Mouse (Mus musculus) liver, embryonic 11.5 days (tissue): Measurements from ENCODE around the gene 1810009A15Rik. TPM values are rescaled to one million over a fixed set of nuclear protein-coding genes. Genes with fewer than 3 reads are reported as not detected.
A peak's percentile ranks its signal among the peaks of the same experiment; 100 is the strongest.

ENCODE experiments used
- ATAC-seq: fragments of 200-750 bp; cut with Nextera tagmentation; replicated peaks from 2 replicates; pipeline ENCODE4 v1.8.0; 2017; ENCODE audit warnings: moderate number of reproducible peaks, mild to moderate bottlenecking, moderate TSS enrichment, moderate library complexity; ENCODE audit not compliant: low FRiP score
- DNase-seq: peaks from one replicate; pipeline ENCODE4 v3.0.0-alpha.2; 2017; ENCODE audit warnings: low spot score
- H3K27ac ChIP-seq: fragments of 300-500 bp; sonication (generic); 2 replicates; pipeline ENCODE4 v1.5.1; 2014; ENCODE audit warnings: mild to moderate bottlenecking, low read depth, low read length, control low read depth
- H3K27me3 ChIP-seq: fragments of 300-500 bp; sonication (generic); replicated peaks from 2 replicates; pipeline ENCODE4 v1.6.1; 2014; ENCODE audit warnings: low read length, mixed read lengths; ENCODE audit not compliant: control insufficient read depth, insufficient read depth
- H3K36me3 ChIP-seq: fragments of 300-500 bp; sonication (generic); 2 replicates; pipeline ENCODE4 v1.6.1; 2014; ENCODE audit warnings: mild to moderate bottlenecking, low read length, moderate library complexity, mixed read lengths; ENCODE audit not compliant: control insufficient read depth, insufficient read depth
- H3K4me1 ChIP-seq: fragments of 300-500 bp; sonication (generic); replicated peaks from 2 replicates; pipeline ENCODE4 v1.6.1; 2014; ENCODE audit warnings: low read length, mixed read lengths; ENCODE audit not compliant: control insufficient read depth, insufficient read depth
- H3K4me2 ChIP-seq: fragments of 300-500 bp; sonication (generic); 2 replicates; pipeline ENCODE4 v1.6.1; 2014; ENCODE audit warnings: mild to moderate bottlenecking, control low read depth, moderate library complexity
- H3K4me3 ChIP-seq: fragments of 300-500 bp; sonication (generic); 2 replicates; pipeline ENCODE4 v1.5.1; 2014; ENCODE audit warnings: low read depth, low read length, control low read depth
- H3K9ac ChIP-seq: fragments of 300-500 bp; sonication (generic); 2 replicates; pipeline ENCODE4 v1.6.1; 2014; ENCODE audit warnings: low read depth, low read length, control low read depth
- H3K9me3 ChIP-seq: fragments of 300-500 bp; sonication (generic); 2 replicates; pipeline ENCODE4 v1.6.1; 2016; ENCODE audit warnings: low read length, inconsistent platforms, mixed read lengths; ENCODE audit not compliant: control insufficient read depth
- WGBS: fragments of 180-500 bp; shearing (Covaris S2); extraction: QIAGEN DNeasy Blood & Tissue Kit; methylation state at CpG from one replicate; pipeline ENCODE4 v1.1.7; 2014; 5-methylcytosine and 5-hydroxymethylcytosine counted together
- polyA plus RNA-seq: library from polyadenylated mRNA; unstranded; fragments of >200 nt; fragmentation: Nextera tagmentation; extraction: Ambion mirVana; gene quantifications from 2 replicates; pipeline ENCODE4 v1.2.1, GENCODE M21; 2014

Gene 1810009A15Rik
- polyA plus RNA-seq, 1 experiment from 2014 or later = 171 TPM

DNA sequence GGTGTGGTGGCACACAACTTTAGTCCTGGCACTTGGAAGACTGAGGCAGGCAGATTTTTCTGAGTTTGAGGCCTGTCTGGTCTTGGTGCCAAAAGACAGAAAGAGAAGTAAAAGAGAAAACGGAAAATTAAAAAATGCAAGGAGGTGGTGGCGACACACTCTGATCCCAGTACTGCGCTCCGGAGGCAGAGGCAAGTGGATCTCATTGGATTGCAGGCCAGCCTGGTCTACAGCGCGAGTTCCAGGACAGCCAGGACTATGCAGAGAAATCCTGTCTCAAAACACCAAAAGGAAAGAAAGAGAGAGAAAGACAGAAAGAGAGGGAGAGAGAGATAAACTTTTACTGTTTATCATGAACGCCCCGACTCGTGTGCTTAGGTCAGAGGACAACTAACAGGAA is 17.8 kb upstream of the 1810009A15Rik start:
- 30% methylated on average over 9 of the region's 9 CpGs for WGBS
- H3K4me2 ChIP-seq = peak overlapping the region; percentile 77
- ATAC-seq (peak; percentile 24; the same call in 1 of the 2 replicates), DNase-seq (no peak)
- H3K4me1 ChIP-seq = peaks cover 9% of the 10 kb centered on the region
- H3K36me3 ChIP-seq = peaks cover 13% of the 10 kb centered on the region
- peak overlapping the region; percentile 67 for H3K27ac ChIP-seq
- peak overlapping the region; percentile 94 for H3K9ac ChIP-seq
- H3K4me3 ChIP-seq = peak overlapping the region; percentile 95
- H3K9me3 ChIP-seq = no peaks in the 10 kb centered on the region
- H3K27me3 ChIP-seq = no peaks in the 10 kb centered on the region

DNA sequence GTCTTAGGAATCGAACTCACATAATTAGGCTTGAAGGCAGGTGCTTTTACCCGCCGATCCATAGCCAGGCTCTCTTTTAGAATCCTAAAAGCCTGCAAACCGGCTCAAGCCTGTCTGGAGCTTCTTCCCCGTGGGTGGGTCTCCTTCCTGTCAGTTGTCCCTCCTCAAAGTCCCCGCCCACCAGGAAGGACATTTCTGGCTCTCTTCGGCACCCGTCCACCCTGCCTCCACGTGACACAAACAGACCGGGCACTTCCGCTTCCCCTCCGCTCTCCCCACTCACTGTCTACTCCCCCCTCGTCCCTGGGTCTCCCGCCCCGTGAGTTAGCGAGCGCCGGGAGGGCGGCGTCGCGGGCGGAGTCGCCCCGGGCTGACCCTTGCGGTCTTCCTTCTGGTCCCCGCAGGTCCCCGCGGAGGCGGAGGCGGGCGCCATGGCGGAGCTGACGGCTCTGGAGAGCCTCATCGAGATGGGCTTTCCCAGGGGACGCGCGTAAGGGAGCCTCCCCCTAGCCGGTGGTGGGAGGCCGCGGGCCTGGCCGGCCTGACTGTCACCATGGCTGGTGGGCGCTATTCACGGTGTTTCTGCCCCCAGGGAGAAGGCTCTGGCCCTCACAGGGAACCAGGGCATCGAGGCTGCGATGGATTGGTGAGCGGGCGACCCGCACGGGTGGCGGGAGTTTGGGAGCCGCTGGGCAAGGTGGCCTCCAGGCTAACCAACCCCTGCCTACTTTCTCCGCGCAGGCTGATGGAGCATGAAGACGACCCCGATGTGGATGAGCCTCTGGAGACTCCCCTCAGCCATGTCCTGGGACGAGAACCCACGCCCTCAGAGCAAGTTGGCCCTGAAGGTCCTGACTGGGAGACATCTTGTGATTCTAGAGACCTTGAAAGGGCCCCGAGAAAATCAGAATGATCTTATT is 17.1 kb upstream of the 1810009A15Rik start, which contains the start of gene Ubxn1:
Ubxn1 (plus strand) TSS at position 230 of the 920 bp plus-strand sequence.
- Histone ChIP-seq H3K4me2 (peak within 1 kb of the TSS; percentile 96), H3K36me3 (peaks cover 15% of the 10 kb centered on the region), H3K27ac (peak within 1 kb of the TSS; percentile 89), H3K9me3 (no peaks in the 10 kb centered on the region), H3K27me3 (no peaks in the 10 kb centered on the region), H3K9ac (peak within 1 kb of the TSS; percentile 94), H3K4me1 (peaks cover 9% of the 10 kb centered on the region), H3K4me3 (peak within 1 kb of the TSS; percentile 95)
- peak; percentile 97 for ATAC-seq
- DNase-seq = peak; percentile 96
- 2% methylated on average over 59 of the region's 59 CpGs for WGBS

DNA sequence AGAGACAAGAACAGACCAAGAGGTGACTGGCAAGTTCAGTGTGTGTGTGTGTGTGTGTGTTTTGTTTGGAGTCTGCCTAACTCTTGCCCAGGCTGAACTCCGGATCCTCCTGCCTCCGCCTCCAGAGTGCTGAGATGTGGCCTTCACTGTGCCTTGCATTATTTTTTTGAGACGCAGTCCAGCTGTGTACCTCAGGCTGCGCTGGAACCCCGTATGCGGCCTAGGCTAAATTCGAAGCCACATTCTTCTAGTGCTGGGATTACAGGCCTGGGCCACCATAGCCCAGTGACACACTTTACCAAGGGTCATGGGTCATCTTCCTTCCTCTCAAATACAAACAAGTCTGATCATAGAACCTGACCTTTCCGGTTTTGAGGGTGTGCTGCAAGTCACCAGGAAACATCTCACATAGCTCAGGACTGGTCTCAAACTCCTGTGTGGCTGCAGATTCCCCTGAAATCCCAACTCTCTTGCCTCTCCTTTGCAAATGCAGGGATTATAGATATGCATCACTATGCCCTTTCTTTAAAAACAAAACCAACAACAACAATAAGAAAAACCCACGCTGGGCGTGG is 16.3 kb upstream of the 1810009A15Rik start:
- Histone ChIP-seq H3K9ac (peak overlapping the region; percentile 94), H3K4me1 (peaks cover 9% of the 10 kb centered on the region), H3K9me3 (no peaks in the 10 kb centered on the region), H3K27me3 (no peaks in the 10 kb centered on the region), H3K4me3 (peak overlapping the region; percentile 95), H3K27ac (peak overlapping the region; percentile 89; the same call in 1 of the 2 replicates), H3K4me2 (peak overlapping the region; percentile 96), H3K36me3 (peaks cover 20% of the 10 kb centered on the region)
- 69% methylated on average over 10 of the region's 10 CpGs for WGBS
- ATAC-seq (no peak), DNase-seq (no peak)

DNA sequence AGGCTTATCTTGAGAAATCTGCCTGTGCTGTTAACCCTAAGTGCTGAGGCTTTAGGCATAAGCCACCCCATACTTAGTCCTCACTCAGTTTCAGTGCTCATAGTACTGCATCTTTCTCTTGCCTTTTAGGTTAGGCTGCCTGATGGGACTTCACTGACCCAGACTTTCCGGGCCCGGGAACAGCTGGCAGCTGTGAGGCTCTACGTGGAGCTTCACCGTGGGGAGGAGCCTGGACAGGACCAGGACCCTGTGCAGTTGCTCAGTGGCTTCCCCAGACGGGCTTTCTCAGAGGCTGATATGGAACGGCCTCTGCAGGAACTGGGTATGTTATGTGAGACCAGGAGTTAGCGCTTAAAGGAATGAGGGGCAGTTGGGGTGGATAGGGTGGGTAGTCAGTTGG is 13.6 kb upstream of the 1810009A15Rik start:
- Histone ChIP-seq H3K4me3 (no peak overlapping the region), H3K9ac (no peak overlapping the region), H3K4me1 (peaks cover 14% of the 10 kb centered on the region), H3K27me3 (no peaks in the 10 kb centered on the region), H3K36me3 (peaks cover 25% of the 10 kb centered on the region), H3K4me2 (no peak overlapping the region), H3K27ac (no peak overlapping the region), H3K9me3 (no peaks in the 10 kb centered on the region)
- ATAC-seq (no peak), DNase-seq (no peak)
- WGBS = 87% methylated on average over 7 of the region's 7 CpGs

DNA sequence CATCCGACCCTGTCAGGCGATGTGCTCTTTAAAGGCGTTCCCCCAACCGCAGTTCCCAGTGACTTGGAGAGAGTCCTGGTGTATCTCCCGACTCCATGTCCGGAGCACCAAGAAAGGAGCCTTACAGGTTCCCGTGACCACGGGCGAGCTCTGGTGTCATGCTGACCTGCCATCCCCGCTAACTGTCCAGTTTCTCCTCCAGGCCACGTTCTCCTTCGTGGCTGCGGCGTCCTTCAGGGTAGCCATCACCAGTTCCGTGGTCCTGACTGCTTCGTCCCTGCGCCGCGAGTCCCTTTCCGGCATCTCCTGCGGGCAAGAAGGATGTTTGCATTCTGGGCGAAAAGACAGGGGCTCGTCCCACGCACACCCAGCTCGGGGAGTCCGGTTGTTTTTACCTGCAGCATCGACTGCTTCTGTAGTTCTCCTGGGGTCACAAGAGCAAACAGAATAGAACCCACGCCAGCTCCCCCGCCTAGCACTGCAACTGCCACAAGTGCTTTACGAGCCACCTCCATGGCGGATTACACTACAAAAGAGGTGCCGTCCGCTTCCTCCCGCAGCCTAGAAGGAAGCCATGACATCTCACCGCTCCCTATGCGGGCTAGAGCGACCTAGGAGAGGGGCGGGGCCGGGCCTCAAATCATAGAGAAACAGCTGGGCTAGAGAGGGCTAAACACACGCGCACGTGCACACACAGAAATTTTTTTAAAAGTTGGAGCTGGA is 8.2 kb upstream of the 1810009A15Rik start, which contains the start of gene Uqcc3:
Uqcc3 (minus strand) TSS at position 613 of the 723 bp plus-strand sequence.
- ATAC-seq (peak; percentile 97), DNase-seq (peak; percentile 84)
- H3K27ac ChIP-seq = peak within 1 kb of the TSS; percentile 79
- H3K4me2 ChIP-seq = peak within 1 kb of the TSS; percentile 92
- H3K27me3 ChIP-seq = no peaks in the 10 kb centered on the region
- peak within 1 kb of the TSS; percentile 95 for H3K9ac ChIP-seq
- H3K36me3 ChIP-seq = peaks cover 12% of the 10 kb centered on the region
- peaks cover 8% of the 10 kb centered on the region for H3K4me1 ChIP-seq
- WGBS = under 1% methylated on average over 42 of the region's 42 CpGs
- peak within 1 kb of the TSS; percentile 94 for H3K4me3 ChIP-seq
- no peaks in the 10 kb centered on the region for H3K9me3 ChIP-seq

DNA sequence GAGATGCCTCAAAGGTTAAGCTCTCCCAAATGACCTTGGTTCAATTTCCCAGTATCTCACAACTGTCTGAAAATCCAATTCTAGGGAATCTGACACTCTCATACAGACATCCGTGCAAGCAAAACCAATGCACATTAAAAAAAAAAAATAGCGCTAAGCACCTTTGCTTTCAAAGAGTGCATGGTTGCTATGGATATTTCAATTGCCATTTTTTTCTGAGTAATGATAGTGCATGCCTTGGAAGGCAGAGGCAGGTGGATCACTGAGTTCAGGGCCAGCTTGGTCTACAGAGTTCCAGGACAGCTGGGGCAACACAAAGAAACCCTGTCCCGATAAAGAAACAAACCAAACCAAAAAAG is 7.6 kb upstream of the 1810009A15Rik start:
- no peaks in the 10 kb centered on the region for H3K9me3 ChIP-seq
- H3K9ac ChIP-seq = peak overlapping the region; percentile 95
- peak overlapping the region; percentile 92 for H3K4me2 ChIP-seq
- peak overlapping the region; percentile 94 for H3K4me3 ChIP-seq
- no peak for ATAC-seq
- H3K27ac ChIP-seq = no peak overlapping the region
- H3K36me3 ChIP-seq = peaks cover 12% of the 10 kb centered on the region
- H3K27me3 ChIP-seq = no peaks in the 10 kb centered on the region
- WGBS = 15% methylated on average over 3 of the region's 3 CpGs
- DNase-seq = no peak
- peaks cover 8% of the 10 kb centered on the region for H3K4me1 ChIP-seq

DNA sequence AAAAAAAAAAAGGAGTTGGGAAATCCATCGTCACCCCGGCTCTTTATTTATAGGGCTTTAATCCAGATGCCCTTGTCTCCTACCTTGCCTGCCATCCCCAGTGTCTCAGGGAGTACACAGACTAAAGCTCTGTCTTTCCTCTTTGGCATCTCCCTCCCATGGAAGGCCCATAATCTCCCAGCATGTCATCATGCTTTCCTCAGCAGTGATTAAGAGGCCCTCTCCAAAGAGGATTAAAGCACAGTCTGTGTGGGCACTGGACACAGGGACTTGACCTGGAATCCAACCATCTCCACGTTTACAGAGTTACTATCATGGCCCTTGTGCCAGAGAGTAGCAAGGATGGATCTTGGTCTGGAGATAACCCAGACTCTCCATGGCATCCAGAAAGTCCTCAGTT is 5.0 kb upstream of the 1810009A15Rik start, which contains the start of the genes Lbhd1 and Gm49403:
Lbhd1 (plus strand) TSS at position 117 of the 400 bp plus-strand sequence.
Gm49403 (plus strand) TSS at position 315 of the 400 bp plus-strand sequence.
- peaks cover 12% of the 10 kb centered on the region for H3K4me1 ChIP-seq
- WGBS = 69% methylated on average over 3 of the region's 3 CpGs
- no peaks in the 10 kb centered on the region for H3K27me3 ChIP-seq
- ATAC-seq = no peak
- no peak within 1 kb of the TSS for H3K4me2 ChIP-seq
- no peaks in the 10 kb centered on the region for H3K36me3 ChIP-seq
- H3K9ac ChIP-seq = no peak within 1 kb of the TSS
- no peak for DNase-seq
- no peak within 1 kb of the TSS for H3K27ac ChIP-seq
- no peak within 1 kb of the TSS for H3K4me3 ChIP-seq
- H3K9me3 ChIP-seq = no peaks in the 10 kb centered on the region

DNA sequence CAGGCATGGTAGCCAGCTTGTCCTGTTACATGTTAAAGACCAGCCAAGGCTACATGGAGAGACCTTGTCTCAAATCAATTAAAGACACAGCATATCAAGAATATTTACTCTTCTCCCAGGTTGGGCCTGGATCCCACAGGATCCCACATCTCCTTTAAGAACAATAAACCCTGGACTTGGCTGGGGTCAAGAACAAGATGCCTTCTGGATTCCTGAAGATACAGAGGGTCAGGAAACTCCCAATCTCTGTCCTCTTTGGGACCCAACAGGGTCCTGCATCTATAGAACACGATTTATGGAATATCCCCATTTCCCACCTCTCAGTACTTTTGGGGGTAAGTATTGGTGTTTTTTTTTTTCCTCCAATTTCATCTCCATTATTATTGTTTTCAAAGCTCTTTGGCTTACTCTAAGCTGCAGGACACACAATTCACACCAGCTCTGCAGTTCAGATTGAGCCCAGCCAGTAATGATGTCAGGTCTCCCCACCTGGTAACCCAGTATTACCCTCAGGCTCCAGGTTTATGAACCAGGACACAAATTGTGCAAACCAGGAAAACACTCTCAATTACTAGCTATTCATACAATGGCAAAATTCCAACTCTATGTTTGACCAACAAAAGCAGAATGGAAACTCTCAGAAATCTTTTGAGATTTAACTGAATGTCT is 1.6 kb upstream of the 1810009A15Rik start:
- no peak for DNase-seq
- Histone ChIP-seq H3K4me1 (peaks cover 6% of the 10 kb centered on the region; the same call in 1 of the 2 replicates), H3K9me3 (no peaks in the 10 kb centered on the region), H3K36me3 (peaks cover 4% of the 10 kb centered on the region; the same call in 1 of the 2 replicates), H3K4me2 (peak overlapping the region; percentile 88), H3K27me3 (no peaks in the 10 kb centered on the region), H3K27ac (peak overlapping the region; percentile 92), H3K4me3 (peak overlapping the region; percentile 73), H3K9ac (peak overlapping the region; percentile 93)
- 44% methylated on average over 1 of the region's 1 CpGs for WGBS
- ATAC-seq = no peak
